Mouse (Mus musculus) adrenal gland, adult (tissue): ENCODE data around the gene Olfr814.
"Not testable (repeated sequence)": the region's sequence is repeated elsewhere in the genome, so short reads cannot be mapped to it uniquely, and the experiment has no call there.

ENCODE experiments used
- DNase-seq, 2 experiments: peaks; one replicate each; pipeline ENCODE4 v3.0.0; 2022 to 2023; ENCODE audit warnings: low spot score in 1 of 2; ENCODE audit not compliant: inconsistent age in 2 of 2

Gene Olfr814

GRCm38 (mm10) chr10:129879751-129880150 is at the start of gene Olfr814:
Olfr814 (minus strand) TSS chr10:129879851.
- DNase-seq: not testable (repeated sequence)

GRCm38 (mm10) chr10:129915497-129915896 is 35.8 kb upstream of the Olfr814 start, which contains the start of gene Olfr816:
Olfr816 (minus strand) TSS chr10:129915597.
- DNase-seq: no peak

GRCm38 (mm10) chr10:129905767-129906166 is 26.1 kb upstream of the Olfr814 start, which contains the start of gene Olfr815:
Olfr815 (minus strand) TSS chr10:129905867.
- not testable (repeated sequence) for DNase-seq

- DNase-seq: no peak
Observed at GRCm38 (mm10) chr10:129885934-129886333, 6.3 kb upstream of the Olfr814 start.

- not testable (repeated sequence) for DNase-seq
Observed at GRCm38 (mm10) chr10:129885496-129885895, 5.8 kb upstream of the Olfr814 start.

- no peak for DNase-seq
Observed at GRCm38 (mm10) chr10:129855067-129855466, 24.6 kb downstream of the Olfr814 start, which contains the start of gene Olfr813. Olfr813 (plus strand) TSS chr10:129855367.

- DNase-seq: no peak
Observed at GRCm38 (mm10) chr10:129847343-129847742, 32.3 kb downstream of the Olfr814 start.

GRCm38 (mm10) chr10:129845994-129846393 is 33.7 kb downstream of the Olfr814 start, which contains the start of gene Olfr812:
Olfr812 (minus strand) TSS chr10:129846094.
- no peak for DNase-seq
